Mouse (Mus musculus): ENCODE measurements around the gene Cbr2. TPM values are rescaled to one million over a fixed set of nuclear protein-coding genes. Genes with fewer than 3 reads are reported as not detected.
"Not testable (repeated sequence)": the region's sequence is repeated elsewhere in the genome, so short reads cannot be mapped to it uniquely, and the experiment has no call there.

Cbr2 gene
- total RNA-seq (2021) = 1 to 10 TPM; 7.4 to 7.8 TPM
- long read RNA-seq, experiment 1, partial matches to known transcripts = 0 of 4 reads
- long read RNA-seq, experiment 1, other reads (novel, unspliced or antisense) = 0 of 4 reads
- long read RNA-seq, experiment 2, partial matches to known transcripts = 0 of 4 reads
- long read RNA-seq, experiment 2, other reads (novel, unspliced or antisense) = 1 of 4 reads

DNA sequence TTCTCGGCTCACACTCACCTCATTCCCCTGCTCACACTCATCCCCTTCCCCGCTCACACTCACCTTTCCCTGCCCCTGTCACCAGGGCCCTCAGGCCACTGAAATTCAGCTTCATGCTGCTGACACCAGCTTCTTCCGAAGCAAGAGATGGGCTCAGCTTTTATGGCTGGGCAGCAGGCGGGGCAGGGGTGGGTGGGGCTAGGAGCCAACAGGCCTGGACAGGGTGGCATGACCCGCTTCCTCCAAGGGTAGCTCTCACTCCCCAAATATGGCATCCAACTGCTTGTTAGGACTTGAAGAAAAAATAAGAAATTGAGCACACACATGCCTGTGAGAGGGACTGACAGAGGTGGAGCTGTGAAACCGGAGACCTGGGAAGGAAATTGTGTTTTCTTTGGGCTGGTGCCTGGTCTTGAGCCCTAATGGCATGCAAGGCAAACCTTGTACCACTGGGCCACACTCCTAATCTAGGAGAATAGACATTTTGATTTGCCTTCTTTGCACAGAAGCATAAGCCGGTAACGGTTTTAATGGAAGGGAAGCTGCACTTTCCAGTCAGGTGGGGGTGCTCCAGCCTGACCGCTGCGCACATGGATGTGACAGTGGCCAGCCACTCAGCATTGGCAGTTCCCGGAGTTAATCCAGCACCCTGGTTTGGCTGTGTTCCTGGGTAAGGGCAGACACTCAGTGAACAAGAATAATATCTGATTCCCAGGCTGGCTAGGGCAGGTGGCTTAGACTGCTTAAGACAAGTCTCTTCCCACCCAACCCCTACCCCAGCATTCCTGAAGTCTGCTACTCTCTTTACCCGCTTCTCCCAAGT lies at the start of gene Cbr2:
Cbr2 (minus strand) TSS at position 257 of the 823 bp plus-strand sequence.
- no peak for DNase-seq (ENCODE audit: low spot score in 2 of 2)

DNA sequence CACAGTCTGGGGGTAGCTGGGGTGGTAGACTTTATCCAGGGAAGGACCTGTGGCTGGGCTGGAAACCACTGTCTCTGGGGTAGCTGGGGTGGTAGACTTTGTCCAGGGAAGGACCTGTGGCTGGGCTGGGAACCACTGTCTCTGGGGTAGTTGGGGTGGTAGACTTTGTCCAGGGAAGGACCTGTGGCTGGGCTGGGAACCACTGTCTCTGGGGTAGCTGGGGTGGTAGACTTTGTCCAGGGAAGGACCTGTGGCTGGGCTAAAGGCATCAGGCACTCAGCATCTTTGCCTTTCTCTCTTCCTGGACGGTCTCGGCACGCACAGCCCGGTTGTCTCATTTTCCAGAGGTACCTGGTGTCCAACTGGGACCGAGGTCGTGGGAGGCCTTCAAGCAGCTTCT lies 49.4 kb upstream of the Cbr2 start:
- not testable (repeated sequence) for DNase-seq (ENCODE audit: low spot score in 2 of 2)

DNA sequence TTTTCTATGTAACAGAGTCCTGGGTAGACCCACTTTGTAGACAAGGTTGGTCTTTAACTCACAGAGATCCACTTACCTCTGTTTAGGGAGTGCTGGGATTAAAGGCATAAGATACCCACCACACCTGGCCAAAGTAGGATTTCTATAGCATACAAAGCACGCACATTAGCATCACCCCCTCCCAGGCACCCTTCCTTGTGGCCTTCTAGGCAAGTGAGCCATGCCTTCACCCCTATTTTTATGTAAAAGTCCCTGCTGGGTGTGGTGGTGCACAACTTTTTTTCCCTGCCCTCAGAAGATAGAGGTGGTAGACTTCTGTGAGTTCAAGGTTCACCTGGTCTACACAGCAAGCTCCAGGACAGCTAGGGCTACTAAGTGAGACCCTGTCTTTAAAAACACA lies 48.0 kb upstream of the Cbr2 start:
- no peak for DNase-seq (ENCODE audit: low spot score in 2 of 2)

DNA sequence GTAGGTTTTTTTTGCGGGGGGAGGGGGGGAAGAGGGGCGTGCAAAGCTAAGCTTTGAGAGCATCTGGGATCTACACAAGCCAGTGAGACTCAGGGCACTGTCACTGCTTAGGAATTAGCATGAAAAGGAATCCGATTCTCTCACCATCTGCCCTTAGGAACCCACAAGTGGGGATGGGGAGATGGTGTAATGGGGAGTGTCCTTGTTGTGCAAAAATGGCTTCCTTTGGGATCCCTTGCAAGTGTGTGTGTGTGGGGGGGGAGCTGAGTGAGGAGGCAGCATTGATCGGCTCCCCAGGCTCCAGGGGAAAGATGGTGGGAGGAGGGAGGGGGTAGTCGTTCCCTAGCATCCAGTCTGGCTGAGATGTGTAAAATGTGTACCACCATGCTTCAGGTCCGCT lies 45.2 kb upstream of the Cbr2 start:
- no peak for DNase-seq (ENCODE audit: low spot score in 2 of 2)

DNA sequence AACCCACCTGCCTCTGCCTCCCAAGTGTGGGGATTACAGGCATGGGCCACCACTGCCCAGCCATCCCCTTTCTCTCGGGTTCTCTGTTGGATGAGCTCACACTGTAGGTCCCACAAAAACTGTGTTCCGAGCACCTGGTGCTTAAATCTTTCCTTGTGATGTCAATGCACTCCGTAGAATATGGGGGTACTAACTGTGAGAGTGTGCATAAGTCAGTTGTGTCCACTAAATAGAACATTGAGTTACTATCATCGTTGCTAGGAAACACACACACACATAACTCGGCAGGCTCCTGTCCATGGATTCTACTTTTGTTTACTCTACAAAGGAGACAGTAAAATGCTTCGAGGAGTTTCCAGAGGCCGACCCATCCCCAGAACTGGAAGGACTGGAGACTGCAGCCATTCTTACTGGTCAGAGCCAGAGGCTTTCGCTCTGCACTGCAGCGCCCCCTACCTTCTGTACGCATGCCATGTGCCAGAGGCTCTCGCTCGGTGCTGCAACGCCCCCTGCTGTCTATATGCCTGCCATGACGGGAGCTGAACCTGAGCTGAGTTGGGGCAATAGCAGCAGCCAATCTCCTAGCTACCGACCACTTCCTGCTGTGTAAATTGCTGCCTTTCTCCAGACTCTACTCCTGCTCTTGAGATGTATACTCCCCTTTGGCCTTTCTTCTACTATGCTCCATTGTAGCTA lies 44.0 kb upstream of the Cbr2 start:
- DNase-seq (ENCODE audit: low spot score in 2 of 2) = peak; percentile 95 to 96

DNA sequence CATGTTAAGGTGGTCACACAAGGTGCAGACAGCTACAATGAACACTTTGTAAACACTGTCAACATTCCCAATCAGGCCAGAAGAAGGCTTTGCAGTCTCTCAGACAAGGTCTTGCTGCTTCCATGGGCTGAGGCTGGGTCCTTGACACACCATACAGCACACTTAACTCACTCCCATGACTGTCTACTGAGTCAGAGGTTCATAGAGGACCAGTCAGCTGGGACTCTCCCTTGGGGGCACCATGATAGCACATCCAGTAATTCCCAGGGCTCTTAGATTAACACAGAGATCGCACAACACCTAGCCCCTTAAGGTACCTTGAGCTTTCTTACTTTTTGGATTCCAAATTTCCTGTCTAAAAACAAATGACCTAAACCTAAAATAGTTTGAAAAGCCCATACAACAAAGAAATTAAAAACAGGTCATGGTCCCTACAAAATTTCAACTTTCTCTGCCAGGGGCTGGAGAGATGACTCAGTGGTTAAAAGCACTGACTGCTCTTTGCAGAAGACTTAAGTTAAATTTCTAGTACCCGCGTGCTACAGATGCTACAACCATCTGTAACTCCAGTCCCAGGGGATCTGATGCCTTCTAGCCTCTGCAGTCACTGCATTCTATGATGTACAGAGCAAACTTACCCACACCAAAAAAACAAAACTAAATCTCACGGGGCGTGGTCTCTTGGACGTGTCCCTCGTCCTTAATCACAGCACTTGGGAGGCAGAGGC lies 41.7 kb upstream of the Cbr2 start:
- DNase-seq (ENCODE audit: low spot score in 2 of 2) = no peak

DNA sequence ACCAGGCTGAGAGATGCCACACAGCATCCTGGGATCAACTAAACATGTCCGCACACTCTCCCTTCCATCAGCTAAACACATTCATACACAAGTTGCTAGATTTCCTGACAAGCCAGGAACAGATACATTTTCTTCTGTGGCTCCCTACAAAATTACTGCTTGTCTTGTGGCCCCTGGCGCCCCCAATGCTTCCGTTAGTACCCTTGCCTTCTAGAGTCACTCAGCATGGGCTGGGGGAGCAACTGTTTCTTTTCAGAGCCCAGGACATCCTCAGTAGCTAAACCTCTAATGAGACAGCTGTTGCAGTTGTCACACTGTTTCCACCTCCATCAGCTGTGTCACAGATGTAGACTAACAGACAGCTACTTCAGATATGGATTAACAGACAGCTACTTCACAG lies 40.8 kb upstream of the Cbr2 start:
- DNase-seq (ENCODE audit: low spot score in 2 of 2) = no peak

DNA sequence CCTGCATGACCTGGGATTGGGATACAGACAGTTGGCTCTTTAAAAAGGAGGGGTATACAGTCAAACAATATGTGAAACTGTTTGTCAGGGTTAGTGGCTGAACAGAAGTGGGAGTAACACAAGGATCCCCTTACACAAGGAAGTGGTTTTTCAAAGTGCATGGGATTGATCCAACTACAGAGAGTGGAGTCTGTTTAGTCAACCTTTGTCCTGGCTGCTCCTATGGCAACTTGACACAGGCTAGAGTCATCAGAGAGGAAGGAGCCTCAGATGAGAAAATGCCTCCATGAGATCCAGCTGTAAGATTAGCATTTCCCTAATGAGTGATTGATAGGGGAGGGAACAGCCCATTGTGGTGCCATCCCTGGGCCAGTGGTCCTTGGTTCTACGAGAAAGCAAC lies 36.3 kb upstream of the Cbr2 start:
- DNase-seq (ENCODE audit: low spot score in 2 of 2) = no peak

DNA sequence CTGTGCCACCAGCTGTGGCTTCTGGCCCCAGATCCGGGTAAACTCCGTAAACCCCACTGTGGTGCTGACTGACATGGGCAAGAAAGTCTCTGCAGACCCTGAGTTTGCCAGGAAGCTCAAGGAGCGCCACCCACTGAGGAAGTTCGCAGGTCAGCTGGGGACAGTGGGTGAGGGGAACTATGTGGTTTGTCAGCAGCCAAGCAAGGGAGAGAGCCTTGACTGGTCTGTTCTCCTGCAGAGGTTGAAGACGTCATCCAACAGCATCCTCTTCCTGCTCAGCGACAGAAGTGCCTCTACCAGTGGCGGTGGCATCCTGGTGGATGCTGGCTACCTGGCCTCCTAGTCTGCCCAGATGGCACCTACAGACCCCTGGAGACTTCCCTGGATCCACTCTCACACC lies 35.1 kb upstream of the Cbr2 start:
- not testable (repeated sequence) for DNase-seq (ENCODE audit: low spot score in 2 of 2)

DNA sequence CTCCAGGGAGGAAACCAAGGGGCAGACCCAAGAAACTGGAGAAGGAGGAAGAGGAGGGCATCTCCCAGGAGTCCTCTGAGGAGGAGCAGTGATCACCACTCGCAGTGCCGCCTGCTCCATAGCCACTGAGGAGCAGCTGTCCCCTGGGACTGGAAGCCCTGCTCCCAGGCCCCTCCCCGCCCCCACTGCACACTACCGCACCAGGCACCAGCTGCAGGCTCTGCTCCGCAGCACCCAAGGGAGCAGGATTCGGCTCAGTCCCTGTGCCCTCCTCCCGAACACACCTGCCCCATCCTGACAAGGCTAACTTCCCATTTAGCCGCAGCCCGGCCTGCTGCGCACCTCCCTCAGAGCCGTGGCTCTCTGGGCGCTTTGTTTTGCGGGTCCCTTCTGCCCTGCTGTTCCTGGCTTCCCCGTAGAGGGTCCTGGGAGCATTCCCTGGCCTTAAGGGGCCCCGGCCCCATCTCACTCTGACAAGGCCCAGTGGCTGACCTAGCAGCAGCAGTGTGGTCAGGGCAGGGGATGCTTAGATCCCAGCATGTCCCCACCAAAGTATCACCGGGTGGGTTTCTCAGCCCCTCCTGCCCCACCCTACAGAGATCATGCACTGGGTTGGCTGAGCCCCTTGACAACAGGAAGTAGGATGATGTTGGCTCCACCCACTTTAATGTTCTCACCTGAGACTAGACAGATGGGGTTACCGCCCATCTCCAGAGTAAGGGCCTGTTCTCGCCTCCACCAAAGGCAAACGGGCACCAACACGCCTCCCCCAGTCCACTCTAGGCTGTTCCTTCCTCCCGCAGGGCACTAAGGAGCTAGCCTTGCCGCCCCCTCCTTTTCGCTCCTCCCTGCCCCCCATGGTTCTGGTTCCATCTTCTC lies 31.4 kb upstream of the Cbr2 start:
- DNase-seq (ENCODE audit: low spot score in 2 of 2) = not testable (repeated sequence)

DNA sequence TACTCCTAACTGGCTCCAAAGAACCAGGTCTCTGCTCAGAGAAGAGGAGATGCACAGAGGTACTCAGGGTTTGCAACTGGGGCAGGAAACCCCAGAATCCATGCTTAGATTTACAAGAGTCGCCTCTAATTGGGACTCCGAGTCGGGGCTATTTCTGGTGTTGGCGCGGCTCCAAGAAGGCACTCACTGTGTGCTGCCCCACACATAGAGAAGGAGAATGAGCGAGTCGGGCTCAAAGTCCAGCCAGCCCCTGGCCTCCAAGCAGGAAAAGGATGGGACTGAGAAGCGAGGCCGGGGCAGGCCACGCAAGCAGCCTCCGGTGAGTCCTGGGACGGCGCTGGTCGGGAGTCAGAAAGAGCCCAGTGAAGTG lies 30.7 kb upstream of the Cbr2 start, which contains the start of gene Hmga1b:
Hmga1b (plus strand) TSS at position 123 of the 370 bp plus-strand sequence.
- not testable (repeated sequence) for DNase-seq (ENCODE audit: low spot score in 2 of 2)

DNA sequence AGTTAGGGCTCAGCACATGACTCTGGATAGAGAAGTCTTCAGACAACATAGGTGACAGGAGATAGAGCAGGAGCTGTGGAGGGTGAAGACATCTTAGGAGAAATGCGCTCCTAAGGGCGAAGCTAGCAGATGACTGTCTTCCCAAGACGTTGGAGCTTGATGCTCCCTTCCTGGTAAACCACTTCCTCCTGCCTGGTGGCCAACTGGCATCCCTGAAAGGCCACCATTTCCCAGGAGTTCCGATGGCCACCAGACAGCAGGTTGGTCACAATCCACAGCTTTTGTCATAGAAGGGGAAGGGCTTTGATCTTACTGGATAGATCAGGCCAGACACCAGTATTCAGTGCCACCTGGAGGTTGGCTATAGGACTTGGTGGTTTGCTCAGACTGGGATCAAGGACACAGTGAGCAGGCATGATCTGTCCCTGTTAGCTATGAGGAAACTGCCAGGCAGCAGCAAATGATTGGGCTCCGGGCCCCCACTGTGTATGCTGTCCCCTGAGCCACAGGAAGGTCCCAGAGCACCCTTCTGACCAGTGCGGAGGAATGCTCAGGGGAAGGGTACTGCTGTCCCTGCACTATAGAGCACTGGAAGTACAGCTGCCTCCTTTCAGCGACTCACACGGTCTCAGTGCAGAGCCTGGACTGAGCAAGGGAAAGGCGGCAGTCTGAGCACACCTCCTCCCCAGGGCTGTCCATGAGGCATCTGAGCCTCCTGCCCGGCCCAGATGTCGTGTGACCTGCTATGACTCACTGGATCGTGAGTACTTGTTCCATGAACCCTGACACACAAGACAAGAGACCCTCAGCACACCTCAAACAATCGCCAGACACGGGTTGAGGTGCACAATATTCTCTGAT lies 30.1 kb upstream of the Cbr2 start:
- DNase-seq (ENCODE audit: low spot score in 2 of 2) = no peak

DNA sequence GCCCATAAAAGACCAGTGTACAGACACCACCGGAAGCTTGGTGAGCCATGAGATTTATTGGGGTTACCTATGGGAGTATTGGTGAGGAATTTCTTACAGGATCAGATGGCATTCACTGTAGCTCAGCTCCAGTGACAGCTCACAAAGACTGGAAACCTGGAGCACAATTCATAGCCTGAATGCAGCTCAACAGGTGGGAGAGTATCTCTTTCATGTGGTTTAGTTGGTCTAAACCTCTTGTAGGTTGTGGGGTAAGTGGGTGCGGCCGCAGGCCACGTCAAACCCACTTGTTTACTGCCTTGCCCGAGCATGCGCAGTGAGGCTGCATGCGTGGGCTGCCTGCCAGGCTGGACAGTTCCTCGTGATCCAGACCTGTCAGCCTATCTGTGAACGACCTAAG lies 28.3 kb upstream of the Cbr2 start:
- DNase-seq (ENCODE audit: low spot score in 2 of 2) = no peak

DNA sequence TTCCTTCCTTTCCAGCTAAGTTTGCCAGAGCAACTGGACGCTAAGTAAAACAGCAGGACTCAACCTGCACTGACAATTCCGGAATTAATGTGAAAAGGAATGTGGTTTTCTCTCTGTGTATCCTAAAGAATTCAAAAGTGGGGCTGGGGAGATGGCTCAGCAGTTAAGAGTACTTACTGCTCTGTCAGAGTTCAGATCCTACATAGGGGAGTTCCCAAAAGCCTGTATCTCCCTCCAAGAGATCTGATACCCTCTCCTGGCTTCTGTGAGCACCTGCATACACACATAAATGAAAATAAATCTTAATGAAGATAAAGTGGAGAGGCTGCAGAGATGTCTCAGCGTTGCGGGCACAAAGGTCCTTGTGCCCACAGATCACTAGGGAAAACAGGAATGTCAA lies 19.7 kb upstream of the Cbr2 start:
- no peak for DNase-seq (ENCODE audit: low spot score in 2 of 2)

DNA sequence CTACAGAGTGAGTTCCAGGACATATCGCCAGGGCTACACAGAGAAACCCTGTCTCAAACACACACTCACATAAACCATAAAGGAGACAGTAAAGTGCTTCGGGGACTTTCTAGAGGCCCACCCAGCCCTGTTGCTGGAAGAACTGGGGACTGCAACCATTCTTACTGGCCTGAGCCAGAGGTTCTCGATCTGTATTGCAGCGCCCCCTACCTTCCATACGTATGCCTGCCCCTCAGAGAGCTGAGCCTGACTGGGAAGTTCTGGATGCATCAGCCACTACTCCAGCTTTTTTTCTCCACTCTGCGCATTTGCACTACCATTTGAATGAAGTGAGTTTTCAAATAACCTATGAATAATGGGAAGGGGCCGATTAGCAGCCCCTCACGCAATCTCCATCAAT lies 17.5 kb upstream of the Cbr2 start:
- DNase-seq (ENCODE audit: low spot score in 2 of 2) = no peak

DNA sequence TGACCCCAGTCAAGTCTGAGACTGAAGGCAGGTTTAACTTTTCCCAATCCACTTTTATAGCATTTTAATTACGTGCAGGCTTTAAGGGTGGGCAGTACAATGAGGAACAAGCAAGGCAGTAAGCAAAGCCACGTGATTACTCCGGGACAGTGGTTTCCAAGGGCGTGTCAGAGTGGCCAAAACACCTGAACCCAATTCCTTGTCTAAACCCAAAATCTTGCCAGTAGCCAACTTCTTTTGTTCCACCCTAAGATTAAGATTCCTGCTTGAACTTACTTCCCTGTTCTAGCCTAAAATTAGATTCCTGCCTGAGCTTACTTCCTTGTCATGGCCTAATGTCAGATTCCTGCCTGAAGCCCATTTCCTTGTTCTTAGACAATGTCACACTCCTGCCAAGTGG lies 16.1 kb upstream of the Cbr2 start:
- DNase-seq (ENCODE audit: low spot score in 2 of 2) = no peak

DNA sequence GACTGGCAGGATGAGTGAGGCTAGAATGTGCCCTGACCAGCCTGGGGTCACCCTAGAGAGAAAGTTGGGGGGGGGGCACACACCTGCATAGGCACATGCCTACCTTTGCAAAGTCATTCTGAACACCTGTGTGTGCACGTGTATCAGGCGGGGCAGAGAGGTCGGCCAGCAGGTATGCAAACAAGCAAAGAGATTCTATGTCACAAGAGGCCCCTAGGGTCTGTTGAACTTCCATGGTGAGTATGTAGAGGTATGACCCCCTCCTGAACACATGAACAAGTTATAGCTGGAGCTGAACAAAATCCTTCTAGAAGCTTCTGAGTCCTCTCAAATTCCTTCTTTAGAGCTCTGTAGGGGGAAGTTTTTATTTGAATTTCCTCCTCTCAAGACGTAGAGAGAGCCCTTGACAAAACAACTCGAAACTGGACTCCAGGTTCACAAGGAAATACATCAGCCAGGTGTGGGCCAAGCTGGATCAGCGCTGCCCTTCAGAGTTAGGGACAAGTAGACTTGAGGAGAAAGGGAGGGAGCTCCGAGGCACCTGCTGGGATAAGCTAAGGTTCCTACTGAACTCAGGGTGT lies 12.3 kb upstream of the Cbr2 start:
- no peak for DNase-seq (ENCODE audit: low spot score in 2 of 2)

DNA sequence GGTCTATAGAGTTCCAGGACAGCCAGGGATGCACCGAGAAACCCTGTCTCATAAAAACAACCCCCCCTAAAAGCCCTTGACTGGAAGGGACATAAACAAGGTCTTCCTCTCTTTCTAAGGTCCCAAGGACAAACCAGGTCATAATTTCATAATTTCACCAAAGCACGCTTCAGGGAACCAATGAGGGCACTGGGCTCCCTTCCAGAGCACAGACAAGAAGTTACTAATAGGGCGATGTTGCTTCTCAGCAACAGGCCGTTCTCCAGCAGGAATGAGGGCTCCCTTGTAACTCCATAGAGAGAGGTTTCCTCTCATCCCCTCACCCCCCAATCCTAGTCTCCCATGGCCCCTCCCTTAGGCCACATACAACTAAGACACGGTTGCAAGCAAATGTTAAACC lies 9.1 kb upstream of the Cbr2 start:
- DNase-seq (ENCODE audit: low spot score in 2 of 2) = no peak

DNA sequence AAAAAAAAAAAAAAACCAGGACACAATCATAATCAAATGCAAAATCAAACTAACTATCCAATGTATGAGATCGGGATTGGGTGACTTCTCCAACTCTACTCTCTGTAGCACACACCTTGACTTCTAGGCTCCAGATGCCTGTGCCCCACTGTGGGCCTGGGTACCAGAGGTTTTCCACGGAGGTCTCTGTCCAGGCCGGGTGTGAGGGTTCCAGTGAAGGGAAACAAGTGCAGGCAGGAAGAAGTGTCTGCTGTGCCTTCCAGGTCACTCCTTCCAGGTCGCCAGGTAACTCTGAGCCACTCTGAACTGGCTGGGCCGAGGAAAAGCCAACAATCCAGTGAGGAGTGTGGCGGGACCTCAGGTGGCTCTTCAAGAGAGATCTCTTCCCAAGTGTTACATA lies 4.5 kb upstream of the Cbr2 start:
- DNase-seq (ENCODE audit: low spot score in 2 of 2) = no peak
